Mouse (Mus musculus): ENCODE data around the gene Fto. TPM values are rescaled to one million over a fixed set of nuclear protein-coding genes. Genes with fewer than 3 reads are reported as not detected.

The Fto gene
- polyA plus RNA-seq, 2 experiments, result 10.0 to 15.6 TPM

GRCm38 (mm10) chr8:91395340-91396055 lies 82.2 kb downstream of the Fto start:
- Histone ChIP-seq H3K9ac (replicated peaks) (no peak overlapping the region), H3K27ac (no peak overlapping the region), H3K27me3 (ENCODE audit: control insufficient read depth, insufficient read depth, low read length) (no peaks in the 10 kb centered on the region), H3K4me2 (ENCODE audit: low read depth) (no peak overlapping the region), H3K4me1 (replicated peaks; ENCODE audit: control insufficient read depth in 2 of 2, insufficient read depth in 2 of 2, low read length in 1 of 2) (peaks cover 0 to 3% of the 10 kb centered on the region in 2 experiments; a peak in 1 of 4 replicates), H3K4me3 (ENCODE audit: insufficient read depth in 1 of 2, low read depth in 2 of 2, low read length in 2 of 2) (no peak overlapping the region), H3K9me3 (ENCODE audit: control insufficient read depth, low read length) (no peaks in the 10 kb centered on the region), H3K36me3 (replicated peaks; ENCODE audit: control insufficient read depth, insufficient read depth, low read depth) (no peaks in the 10 kb centered on the region)
- 75% methylated on average over 6 of the region's 6 CpGs for WGBS (ENCODE audit: insufficient replicate concordance)
- no peak for ATAC-seq (ENCODE audit: insufficient read depth)
- no peak for DNase-seq (ENCODE audit: low read depth in 3 of 3, low spot score in 3 of 3)
- TF ChIP-seq CTCF (IDR thresholded peaks at IDR 0.05; ENCODE audit: low read depth) (no peak), EP300 (IDR thresholded peaks at IDR 0.05; ENCODE audit: low read depth) (no peak)

- 75% methylated on average over 5 of the region's 5 CpGs for WGBS (ENCODE audit: insufficient replicate concordance)
- Histone ChIP-seq H3K4me1 (replicated peaks; ENCODE audit: control insufficient read depth in 2 of 2, insufficient read depth in 2 of 2, low read length in 1 of 2) (peaks cover 0 to 2% of the 10 kb centered on the region in 2 experiments; a peak in 1 of 4 replicates), H3K9me3 (ENCODE audit: control insufficient read depth, low read length) (no peaks in the 10 kb centered on the region), H3K9ac (replicated peaks) (no peak overlapping the region), H3K27ac (no peak overlapping the region), H3K36me3 (replicated peaks; ENCODE audit: control insufficient read depth, insufficient read depth, low read depth) (no peaks in the 10 kb centered on the region), H3K4me2 (ENCODE audit: low read depth) (no peak overlapping the region), H3K27me3 (ENCODE audit: control insufficient read depth, insufficient read depth, low read length) (no peaks in the 10 kb centered on the region), H3K4me3 (ENCODE audit: insufficient read depth in 1 of 2, low read depth in 2 of 2, low read length in 2 of 2) (no peak overlapping the region)
- no peak for TF ChIP-seq CTCF (IDR thresholded peaks at IDR 0.05; ENCODE audit: low read depth)
- TF ChIP-seq EP300 (IDR thresholded peaks at IDR 0.05; ENCODE audit: low read depth), result no peak
- DNase-seq (ENCODE audit: low read depth in 3 of 3, low spot score in 3 of 3) (no peak), ATAC-seq (ENCODE audit: insufficient read depth) (no peak)
Observed at GRCm38 (mm10) chr8:91398053-91398452, 84.7 kb downstream of the Fto start.

- no peaks in the 10 kb centered on the region for H3K9me3 ChIP-seq (ENCODE audit: control insufficient read depth, low read length)
- H3K27ac ChIP-seq, result no peak overlapping the region; the same call in none of the 2 replicates
- ATAC-seq (ENCODE audit: insufficient read depth), result peak; percentile 51; the same call in 1 of the 2 replicates
- H3K36me3 ChIP-seq (replicated peaks; ENCODE audit: control insufficient read depth, insufficient read depth, low read depth), result no peaks in the 10 kb centered on the region
- TF ChIP-seq CTCF (IDR thresholded peaks at IDR 0.05; ENCODE audit: low read depth) (no peak), EP300 (IDR thresholded peaks at IDR 0.05; ENCODE audit: low read depth) (no peak)
- H3K4me2 ChIP-seq (ENCODE audit: low read depth), result no peak overlapping the region
- no peaks in the 10 kb centered on the region for H3K27me3 ChIP-seq (ENCODE audit: control insufficient read depth, insufficient read depth, low read length)
- no peak overlapping the region for H3K4me3 ChIP-seq (ENCODE audit: insufficient read depth in 1 of 2, low read depth in 2 of 2, low read length in 2 of 2)
- WGBS (ENCODE audit: insufficient replicate concordance), result 68% methylated on average over 9 of the region's 9 CpGs
- H3K4me1 ChIP-seq (replicated peaks; ENCODE audit: control insufficient read depth in 2 of 2, insufficient read depth in 2 of 2, low read length in 1 of 2), result peaks cover 0 to 17% of the 10 kb centered on the region in 2 experiments; a peak in 2 of 4 replicates
- H3K9ac ChIP-seq (replicated peaks), result no peak overlapping the region
- no peak for DNase-seq (ENCODE audit: low read depth in 3 of 3, low spot score in 3 of 3)
Observed at GRCm38 (mm10) chr8:91402980-91403975, 90.0 kb downstream of the Fto start.

GRCm38 (mm10) chr8:91404311-91404710 lies 91.0 kb downstream of the Fto start:
- ATAC-seq (ENCODE audit: insufficient read depth), result 0 out of 2 replicates have a peak, but pooled peaks have one; percentile 25
- Histone ChIP-seq H3K9me3 (ENCODE audit: control insufficient read depth, low read length) (no peaks in the 10 kb centered on the region), H3K4me2 (ENCODE audit: low read depth) (no peak overlapping the region), H3K9ac (replicated peaks) (no peak overlapping the region), H3K27me3 (ENCODE audit: control insufficient read depth, insufficient read depth, low read length) (no peaks in the 10 kb centered on the region), H3K27ac (no peak overlapping the region), H3K4me1 (replicated peaks; ENCODE audit: control insufficient read depth in 2 of 2, insufficient read depth in 2 of 2, low read length in 1 of 2) (peaks cover 0 to 15% of the 10 kb centered on the region in 2 experiments; a peak in 2 of 4 replicates), H3K36me3 (replicated peaks; ENCODE audit: control insufficient read depth, insufficient read depth, low read depth) (no peaks in the 10 kb centered on the region), H3K4me3 (ENCODE audit: insufficient read depth in 1 of 2, low read depth in 2 of 2, low read length in 2 of 2) (no peak overlapping the region)
- no peak for DNase-seq (ENCODE audit: low read depth in 3 of 3, low spot score in 3 of 3)
- no peak for TF ChIP-seq CTCF (IDR thresholded peaks at IDR 0.05; ENCODE audit: low read depth)
- no peak for TF ChIP-seq EP300 (IDR thresholded peaks at IDR 0.05; ENCODE audit: low read depth)
- WGBS (ENCODE audit: insufficient replicate concordance), result 61% methylated on average over 7 of the region's 7 CpGs

All from liver, embryonic 14.5 days (tissue).